Mouse (Mus musculus) subcutaneous adipose tissue, adult 2 months (tissue): Measurements from ENCODE around the gene Gas7. TPM values are rescaled to one million over a fixed set of nuclear protein-coding genes. Genes with fewer than 3 reads are reported as not detected.

Experiments used
- polyA plus RNA-seq: library from polyadenylated mRNA; depleted of rRNA; stranded (reverse); fragments of >200 nt; gene quantifications from 2 replicates; pipeline ENCODE4 v1.2.3, GENCODE M21; 2012; ENCODE audit warnings: low replicate concordance; rRNA removed

Gas7 gene
- 26.7 and 28.1 TPM in 2 replicates for polyA plus RNA-seq

GRCm38 (mm10) chr11:67454874-67455526 is at the start of gene Gas7:
Gas7 (plus strand) TSS chr11:67455437.

DNA sequence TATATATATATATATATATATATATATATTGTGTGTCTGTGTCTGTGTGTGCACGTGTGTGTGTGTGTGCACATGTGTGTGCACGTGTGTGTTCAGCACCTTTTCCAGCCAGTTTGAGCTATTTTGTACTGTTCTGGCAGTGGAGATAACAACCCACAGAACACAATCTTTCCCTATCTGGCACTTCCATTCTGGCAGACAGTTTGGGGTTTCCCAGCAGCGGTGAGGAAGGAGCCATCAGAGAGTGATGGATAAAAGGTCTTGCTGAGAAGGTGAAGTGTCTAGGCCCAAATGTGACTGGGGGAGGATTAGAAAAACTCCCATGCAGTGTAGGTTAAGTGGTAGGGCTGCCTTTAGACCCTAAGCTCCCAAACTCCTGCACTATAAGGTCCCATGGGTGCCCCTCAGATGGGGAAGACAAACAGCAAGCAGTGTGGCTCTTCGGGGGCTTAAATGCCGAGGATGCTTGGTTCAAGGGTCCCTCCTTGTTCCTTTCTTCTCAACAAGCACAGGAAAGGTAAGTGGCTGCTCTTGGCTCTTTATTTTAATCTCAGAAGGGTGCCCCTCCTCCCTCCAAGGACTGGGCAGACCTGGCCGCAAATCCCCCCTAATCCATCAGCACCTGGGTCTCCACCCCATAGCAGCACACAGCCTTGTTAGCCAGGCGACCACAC is 239.6 kb downstream of the Gas7 start, which contains the start of gene Rcvrn:
TSS of gene Rcvrn (plus strand) at position 624 of the 674 bp plus-strand sequence.

Other genes with a start within 250 kb of the Gas7 start
- not detected in 2 replicates for gene Myh4, start 217.4 kb upstream of the Gas7 start, polyA plus RNA-seq
- gene Myh8, start 178.3 kb upstream of the Gas7 start, polyA plus RNA-seq: not detected in 2 replicates
- not detected in 2 replicates for gene Myh13, start 133.8 kb upstream of the Gas7 start, polyA plus RNA-seq
- gene Rcvrn, start 239.9 kb downstream of the Gas7 start, polyA plus RNA-seq: 0.16 TPM in 1 of 2 replicates, not detected in the other